Comparison of ENCODE assay signal across 39 mouse cellular contexts in the genomic region with DNA sequence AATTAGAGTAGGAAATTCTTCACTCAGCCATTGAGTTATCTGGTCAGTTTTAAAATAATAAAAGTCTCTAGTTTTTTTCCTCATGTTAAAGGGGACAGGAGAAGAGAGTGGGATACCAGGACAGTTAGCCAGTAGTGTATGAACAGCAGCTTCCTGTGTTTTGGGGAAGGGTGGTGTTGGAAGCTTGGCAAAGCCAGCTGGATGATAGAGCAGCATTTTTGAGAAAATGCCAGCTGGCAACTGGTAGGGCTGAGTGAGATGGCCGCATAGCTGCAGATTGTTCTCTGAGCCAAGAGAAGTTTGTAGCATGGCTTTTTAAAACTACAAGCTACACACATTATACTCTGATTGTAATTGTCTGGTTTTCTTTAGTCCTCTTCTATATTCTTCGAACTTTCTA. TPM values are rescaled to one million over a fixed set of nuclear protein-coding genes. Genes with fewer than 3 reads are reported as not detected.
A peak's percentile ranks its signal among the peaks of the same experiment; 100 is the strongest.
DNase-seq lines count a peak whose midpoint lies in the region; ATAC-seq and TF ChIP-seq lines count a peak whose summit lies in the region.
"Had no signal": no experiment of that assay in that cellular context is flagged by ENCODE, and none has a peak within 500 bp of the region (broad histone marks: within the 10 kb centered on the region; RNA-seq: fewer than 3 reads in every experiment).

No protein-coding gene starts in this region.

- no peaks in the 10 kb centered on the region for H3K27me3 ChIP-seq in forebrain, embryonic 14.5 days (replicated peaks; ENCODE audit: control insufficient read depth, insufficient read depth, low read length)
- no peaks in the 10 kb centered on the region for H3K27me3 ChIP-seq in forebrain, embryonic 15.5 days
- no peaks in the 10 kb centered on the region for H3K27me3 ChIP-seq in hindbrain, postnatal 0 days (ENCODE audit: insufficient read depth, low read length)
- no peaks in the 10 kb centered on the region for H3K27me3 ChIP-seq in hindbrain, embryonic 13.5 days
- no peaks in the 10 kb centered on the region for H3K27me3 ChIP-seq in midbrain, postnatal 0 days (ENCODE audit: insufficient read depth, low read length)
- H3K27me3 ChIP-seq in midbrain, embryonic 11.5 days (ENCODE audit: control insufficient read depth, insufficient read depth, low read length): no peaks in the 10 kb centered on the region
- H3K27me3 ChIP-seq in intestine, postnatal 0 days (replicated peaks; ENCODE audit: control insufficient read depth, insufficient read depth, low read length): no peaks in the 10 kb centered on the region
- H3K27me3 ChIP-seq: forebrain, embryonic 13.5 days; heart, embryonic 15.5 days; intestine, embryonic 15.5 days; liver, embryonic 15.5 days; megakaryocyte, embryonic 14.5 days; midbrain, embryonic 15.5 days had no signal

- H3K36me3 ChIP-seq in forebrain, embryonic 14.5 days (ENCODE audit: control insufficient read depth, insufficient read depth, low read length): no peaks in the 10 kb centered on the region
- no peaks in the 10 kb centered on the region for H3K36me3 ChIP-seq in forebrain, embryonic 15.5 days
- H3K36me3 ChIP-seq in hindbrain, postnatal 0 days (ENCODE audit: insufficient read depth, low read length): no peaks in the 10 kb centered on the region
- no peaks in the 10 kb centered on the region for H3K36me3 ChIP-seq in hindbrain, embryonic 13.5 days
- no peaks in the 10 kb centered on the region for H3K36me3 ChIP-seq in midbrain, postnatal 0 days (ENCODE audit: insufficient read depth, low read length)
- no peaks in the 10 kb centered on the region for H3K36me3 ChIP-seq in midbrain, embryonic 11.5 days (ENCODE audit: control insufficient read depth, insufficient read depth, low read length)
- H3K36me3 ChIP-seq in intestine, postnatal 0 days (ENCODE audit: control insufficient read depth, insufficient read depth): no peaks in the 10 kb centered on the region
- H3K36me3 ChIP-seq: heart, embryonic 15.5 days; intestine, embryonic 15.5 days; liver, embryonic 15.5 days; midbrain, embryonic 15.5 days had no signal

- ATAC-seq in forebrain, embryonic 14.5 days: no peak
- no peak for ATAC-seq in forebrain, embryonic 15.5 days (replicated peaks)
- ATAC-seq in hindbrain, postnatal 0 days: no peak
- no peak for ATAC-seq in hindbrain, embryonic 13.5 days (ENCODE audit: low FRiP score)
- ATAC-seq in midbrain, postnatal 0 days (ENCODE audit: low FRiP score): no peak
- no peak for ATAC-seq in midbrain, embryonic 11.5 days (ENCODE audit: low FRiP score)
- ATAC-seq in intestine, postnatal 0 days: no peak
- ATAC-seq: forebrain, embryonic 13.5 days; hindbrain, embryonic 16.5 days; intestine, embryonic 15.5 days; lung, postnatal 0 days; midbrain, embryonic 15.5 days had no signal

- no peak overlapping the region for H3K27ac ChIP-seq in forebrain, embryonic 14.5 days (ENCODE audit: low read depth, low read length)
- H3K27ac ChIP-seq in forebrain, embryonic 15.5 days (replicated peaks): no peak overlapping the region
- H3K27ac ChIP-seq in hindbrain, postnatal 0 days: no peak overlapping the region
- no peak overlapping the region for H3K27ac ChIP-seq in hindbrain, embryonic 13.5 days
- H3K27ac ChIP-seq in midbrain, postnatal 0 days (ENCODE audit: low read depth, low read length): no peak overlapping the region
- H3K27ac ChIP-seq in midbrain, embryonic 11.5 days (ENCODE audit: low read depth, low read length): no peak overlapping the region
- no peak overlapping the region for H3K27ac ChIP-seq in intestine, postnatal 0 days (ENCODE audit: low read depth, low read length)
- H3K27ac ChIP-seq: forebrain, embryonic 13.5 days; heart, adult 2 months; heart, embryonic 15.5 days; intestine, embryonic 15.5 days; kidney, postnatal 0 days; liver, embryonic 15.5 days; midbrain, embryonic 15.5 days had no signal

- peak; percentile 1 for DNase-seq in forebrain, embryonic 14.5 days (ENCODE audit: low spot score)
- DNase-seq in hindbrain, postnatal 0 days (ENCODE audit: low spot score): peak; percentile 10
- DNase-seq in midbrain, postnatal 0 days (ENCODE audit: low spot score): peak; percentile 6
- no peak for DNase-seq in midbrain, embryonic 11.5 days (ENCODE audit: low spot score, missing footprints)
- no peak for DNase-seq in thymus, postnatal 4 days
- DNase-seq: adrenal gland, postnatal 10 days; B cell, adult 2 months; cerebellum, adult 11-12 months; cerebellum, adult 9-11 months; gastrocnemius, postnatal 36 days; heart, adult 2 months; heart, postnatal 36 days; kidney, adult 8-10 months; layer of hippocampus, postnatal 36 days; liver; lung, postnatal 4 days; right cerebral cortex, postnatal 25 days; thymus, postnatal 14 days had no signal

- no peaks in the 10 kb centered on the region for H3K9me3 ChIP-seq in forebrain, embryonic 14.5 days (replicated peaks; ENCODE audit: control insufficient read depth, low read length)
- H3K9me3 ChIP-seq in forebrain, embryonic 15.5 days: no peaks in the 10 kb centered on the region
- no peaks in the 10 kb centered on the region for H3K9me3 ChIP-seq in hindbrain, postnatal 0 days (ENCODE audit: low read length)
- H3K9me3 ChIP-seq in hindbrain, embryonic 13.5 days: no peaks in the 10 kb centered on the region
- H3K9me3 ChIP-seq in midbrain, postnatal 0 days (ENCODE audit: low read length): no peaks in the 10 kb centered on the region
- H3K9me3 ChIP-seq in midbrain, embryonic 11.5 days (ENCODE audit: control insufficient read depth, low read length): no peaks in the 10 kb centered on the region
- H3K9me3 ChIP-seq in intestine, postnatal 0 days (ENCODE audit: control insufficient read depth): no peaks in the 10 kb centered on the region
- H3K9me3 ChIP-seq: forebrain, embryonic 13.5 days; heart, embryonic 15.5 days; intestine, embryonic 15.5 days; liver, embryonic 15.5 days; midbrain, embryonic 15.5 days had no signal

- TF ChIP-seq CTCF in hindbrain, postnatal 0 days (IDR thresholded peaks at IDR 0.05; ENCODE audit: low read depth): no peak
- no peak for TF ChIP-seq CTCF in midbrain, postnatal 0 days (IDR thresholded peaks at IDR 0.05)
- TF ChIP-seq CTCF in intestine, postnatal 0 days (IDR thresholded peaks at IDR 0.05; ENCODE audit: low read depth): no peak

- WGBS in forebrain, embryonic 14.5 days: 75% methylated on average over 2 of the region's 2 CpGs
- WGBS in forebrain, embryonic 15.5 days: 83% methylated on average over 2 of the region's 2 CpGs
- WGBS in hindbrain, postnatal 0 days: 77% methylated on average over 2 of the region's 2 CpGs
- 96% methylated on average over 2 of the region's 2 CpGs for WGBS in hindbrain, embryonic 13.5 days
- 86% methylated on average over 2 of the region's 2 CpGs for WGBS in midbrain, postnatal 0 days
- 95% methylated on average over 2 of the region's 2 CpGs for WGBS in midbrain, embryonic 11.5 days
- WGBS in intestine, postnatal 0 days: 82% methylated on average over 2 of the region's 2 CpGs

- no peaks in the 10 kb centered on the region for H3K4me1 ChIP-seq in forebrain, embryonic 14.5 days (ENCODE audit: control insufficient read depth, insufficient read depth, low read length)
- H3K4me1 ChIP-seq in forebrain, embryonic 15.5 days: no peaks in the 10 kb centered on the region
- H3K4me1 ChIP-seq in hindbrain, postnatal 0 days (ENCODE audit: insufficient read depth, low read length): no peaks in the 10 kb centered on the region
- no peaks in the 10 kb centered on the region for H3K4me1 ChIP-seq in hindbrain, embryonic 13.5 days (replicated peaks)
- no peaks in the 10 kb centered on the region for H3K4me1 ChIP-seq in midbrain, postnatal 0 days (ENCODE audit: insufficient read depth, low read length)
- H3K4me1 ChIP-seq in midbrain, embryonic 11.5 days (ENCODE audit: control insufficient read depth, insufficient read depth, low read length): no peaks in the 10 kb centered on the region
- H3K4me1 ChIP-seq in intestine, postnatal 0 days (replicated peaks; ENCODE audit: control insufficient read depth, insufficient read depth, low read length): no peaks in the 10 kb centered on the region
- H3K4me1 ChIP-seq: forebrain, embryonic 13.5 days; heart, embryonic 15.5 days; intestine, embryonic 15.5 days; liver, embryonic 15.5 days; megakaryocyte, embryonic 14.5 days; midbrain, embryonic 15.5 days had no signal

- no peak overlapping the region for H3K4me3 ChIP-seq in forebrain, embryonic 14.5 days (ENCODE audit: low read depth, low read length)
- no peak overlapping the region for H3K4me3 ChIP-seq in forebrain, embryonic 15.5 days
- H3K4me3 ChIP-seq in hindbrain, postnatal 0 days (ENCODE audit: low read length): no peak overlapping the region
- H3K4me3 ChIP-seq in hindbrain, embryonic 13.5 days: no peak overlapping the region
- no peak overlapping the region for H3K4me3 ChIP-seq in midbrain, postnatal 0 days (ENCODE audit: low read depth, low read length)
- no peak overlapping the region for H3K4me3 ChIP-seq in midbrain, embryonic 11.5 days (ENCODE audit: low read depth, low read length)
- no peak overlapping the region for H3K4me3 ChIP-seq in intestine, postnatal 0 days (ENCODE audit: low read depth, low read length)
- H3K4me3 ChIP-seq: forebrain, embryonic 13.5 days; heart, adult 2 months; heart, embryonic 15.5 days; intestine, embryonic 15.5 days; liver, embryonic 15.5 days; megakaryocyte, embryonic 14.5 days; midbrain, embryonic 15.5 days had no signal

- H3K4me2 ChIP-seq in forebrain, embryonic 14.5 days (ENCODE audit: low read length): no peak overlapping the region
- no peak overlapping the region for H3K4me2 ChIP-seq in forebrain, embryonic 15.5 days (replicated peaks)
- no peak overlapping the region for H3K4me2 ChIP-seq in hindbrain, postnatal 0 days (ENCODE audit: low read depth, low read length)
- no peak overlapping the region for H3K4me2 ChIP-seq in hindbrain, embryonic 13.5 days
- H3K4me2 ChIP-seq in midbrain, postnatal 0 days (ENCODE audit: low read depth, low read length, poor library complexity, severe bottlenecking): no peak overlapping the region
- H3K4me2 ChIP-seq in midbrain, embryonic 11.5 days: no peak overlapping the region
- no peak overlapping the region for H3K4me2 ChIP-seq in intestine, postnatal 0 days (replicated peaks; ENCODE audit: low read depth)
- H3K4me2 ChIP-seq: forebrain, embryonic 13.5 days; heart, embryonic 15.5 days; intestine, embryonic 15.5 days; liver, embryonic 15.5 days; midbrain, embryonic 15.5 days had no signal

- no peak overlapping the region for H3K9ac ChIP-seq in forebrain, embryonic 14.5 days (ENCODE audit: low read length)
- H3K9ac ChIP-seq in forebrain, embryonic 15.5 days (replicated peaks): no peak overlapping the region
- no peak overlapping the region for H3K9ac ChIP-seq in hindbrain, postnatal 0 days (replicated peaks; ENCODE audit: low read length)
- H3K9ac ChIP-seq in hindbrain, embryonic 13.5 days: no peak overlapping the region
- H3K9ac ChIP-seq in midbrain, postnatal 0 days (replicated peaks; ENCODE audit: low read length, poor library complexity, severe bottlenecking): no peak overlapping the region
- no peak overlapping the region for H3K9ac ChIP-seq in midbrain, embryonic 11.5 days (ENCODE audit: low read length)
- no peak overlapping the region for H3K9ac ChIP-seq in intestine, postnatal 0 days (ENCODE audit: low read depth, low read length)
- H3K9ac ChIP-seq: forebrain, embryonic 13.5 days; heart, embryonic 15.5 days; intestine, embryonic 15.5 days; liver, embryonic 15.5 days; midbrain, embryonic 15.5 days had no signal

RNA-seq across cellular contexts. Expression of a gene that starts 30.4 kb away (rescaled TPM):
- not detected in 2 replicates for polyA plus RNA-seq in forebrain, embryonic 14.5 days (2014; fragmentation: Nextera tagmentation; extraction: Ambion mirVana)
- not detected in 2 replicates for polyA plus RNA-seq in forebrain, embryonic 15.5 days (2015; fragmentation: Nextera tagmentation; extraction: Ambion mirVana)
- total RNA-seq in hindbrain, postnatal 0 days (2014; rRNA removed): not detected in 2 replicates
- polyA plus RNA-seq in hindbrain, postnatal 0 days (2015; fragmentation: Nextera tagmentation; extraction: Ambion mirVana): not detected in 2 replicates
- not detected in 2 replicates for polyA plus RNA-seq in hindbrain, embryonic 13.5 days (2015; fragmentation: Nextera tagmentation; extraction: Ambion mirVana)
- not detected in 2 replicates for total RNA-seq in midbrain, postnatal 0 days (2014; rRNA removed)
- polyA plus RNA-seq in midbrain, postnatal 0 days (2015; fragmentation: Nextera tagmentation; extraction: Ambion mirVana): not detected in 2 replicates
- polyA plus RNA-seq in midbrain, embryonic 11.5 days (2014; fragmentation: Nextera tagmentation; extraction: Ambion mirVana): not detected in 2 replicates
- not detected in 2 replicates for polyA plus RNA-seq in intestine, postnatal 0 days (2015; fragmentation: Nextera tagmentation; extraction: Ambion mirVana)
- total RNA-seq: adrenal gland, postnatal 10 days; gastrocnemius, adult 18-20 months; gastrocnemius, postnatal 36 days; heart, adult 2 months; heart, postnatal 36 days; layer of hippocampus, postnatal 36 days; left cerebral cortex, postnatal 10 days; neutrophil, adult 5-6 weeks had no signal
- polyA plus RNA-seq: embryonic facial prominence, embryonic 11.5 days; forebrain, embryonic 13.5 days; frontal cortex, adult 2 months; heart, adult 2 months; heart, embryonic 15.5 days; hindbrain, embryonic 16.5 days; intestine, embryonic 15.5 days; kidney, postnatal 0 days; large intestine, adult 2 months; limb, embryonic 11.5 days; liver, embryonic 15.5 days; lung, postnatal 0 days; midbrain, embryonic 15.5 days; neural tube, embryonic 11.5 days; stomach, embryonic 16.5 days had no signal

Comparison
In these comparisons a context has a peak if more than half of its experiments do, and no peak if none do; other contexts are left out.
1. DNase-seq: peak in forebrain, embryonic 14.5 days (single experiment), hindbrain, postnatal 0 days (single experiment) and midbrain, postnatal 0 days (single experiment); none in midbrain, embryonic 11.5 days (single experiment) and thymus, postnatal 4 days (single experiment).